Mouse (Mus musculus): ENCODE data around the gene Sgsm3.

GRCm38 (mm10) chr15:81052491-81052890 lies 74.9 kb downstream of the Sgsm3 start:
- TF ChIP-seq CTCF (IDR thresholded peaks at IDR 0.05; ENCODE audit: low read depth) (no peak), EP300 (IDR thresholded peaks at IDR 0.05; ENCODE audit: low read depth) (no peak)

All from liver, postnatal 0 days (tissue).